Mouse (Mus musculus): ENCODE measurements at regions not wholly inside any gene's neighbourhood (a gene's known extent, or its start where the extent isn't known, plus 50 kb on each side); places are given as distances from the start of the nearest gene placed in this dataset.

DNA sequence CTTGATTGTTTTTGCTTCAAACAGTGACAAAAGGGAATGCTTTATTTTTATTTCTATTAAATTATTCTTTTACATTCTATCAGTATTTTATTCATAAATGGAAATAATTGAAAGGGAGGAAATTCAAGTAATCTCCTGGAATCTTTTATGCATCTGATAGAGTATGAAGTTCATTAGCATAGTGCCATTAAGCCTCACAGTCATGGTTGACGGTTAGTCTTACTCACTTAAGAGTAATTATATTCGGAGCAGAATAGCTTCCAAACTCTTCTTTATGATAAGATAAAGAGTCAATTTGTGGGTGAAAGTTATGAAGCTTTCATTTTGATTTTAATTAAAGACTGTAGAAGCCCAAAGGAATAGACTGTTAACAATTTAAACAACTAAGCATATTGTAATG, 172.8 kb downstream of the Naf1 start:
- no peak for TF ChIP-seq CTCF (IDR thresholded peaks at IDR 0.05; ENCODE audit: low read depth)
- no peak for TF ChIP-seq EP300 (IDR thresholded peaks at IDR 0.05; ENCODE audit: low read depth)
